Mouse (Mus musculus) small intestine, adult 2 months (tissue): ENCODE measurements at regions not wholly inside any gene's neighbourhood (a gene's known extent, or its start where the extent isn't known, plus 50 kb on each side); places are given as distances from the start of the nearest gene placed in this dataset.

Experiments
- CTCF ChIP-seq: fragments of 200-500 bp; IDR thresholded peaks from 2 replicates; pipeline ENCODE4 v1.5.1; 2012; ENCODE audit warnings: low read depth, mild to moderate bottlenecking, control low read depth, inconsistent platforms, low read length, moderate library complexity, mixed read lengths; ENCODE audit not compliant: insufficient replicate concordance, insufficient read length; ENCODE audit errors: extremely low read depth
- POLR2A ChIP-seq: fragments of 200-500 bp; IDR thresholded peaks from 2 replicates; pipeline ENCODE4 v1.6.1; 2012; ENCODE audit warnings: low read depth, mild to moderate bottlenecking, control low read depth, inconsistent platforms, low read length, moderate library complexity

- TF ChIP-seq POLR2A = no peak
- TF ChIP-seq CTCF = no peak
Measured at GRCm38 (mm10) chr13:4666375-4667140, 57.6 kb upstream of the Akr1e1 start.
